Mouse (Mus musculus) CH12.LX (cell line): ENCODE measurements at regions not wholly inside any gene's neighbourhood (a gene's known extent, or its start where the extent isn't known, plus 50 kb on each side); places are given as distances from the start of the nearest gene placed in this dataset.

ENCODE experiments used
- CTCF ChIP-seq, 2 experiments: IDR thresholded peaks in 1 of 2; conservative IDR thresholded peaks in 1 of 2; 2 replicates each; pipeline ENCODE4 v1.5.1; 2011 to 2012; ENCODE audit warnings: low read depth in 2 of 2, low read length in 2 of 2, improper control_type of control experiment in 1 of 2, inconsistent platforms in 1 of 2, mild to moderate bottlenecking in 1 of 2, moderate library complexity in 1 of 2
- EP300 ChIP-seq: IDR thresholded peaks from 2 replicates; pipeline ENCODE4 v1.6.1; 2011; ENCODE audit warnings: low read length, improper control_type of control experiment
- JUND ChIP-seq: conservative IDR thresholded peaks from 2 replicates; pipeline ENCODE4 v1.6.1; 2011; ENCODE audit warnings: low read depth, low read length, improper control_type of control experiment
- RCOR1 ChIP-seq: conservative IDR thresholded peaks from 2 replicates; pipeline ENCODE4 v1.6.1; 2012; ENCODE audit warnings: low read depth, mild to moderate bottlenecking, inconsistent platforms, low read length, improper control_type of control experiment

DNA sequence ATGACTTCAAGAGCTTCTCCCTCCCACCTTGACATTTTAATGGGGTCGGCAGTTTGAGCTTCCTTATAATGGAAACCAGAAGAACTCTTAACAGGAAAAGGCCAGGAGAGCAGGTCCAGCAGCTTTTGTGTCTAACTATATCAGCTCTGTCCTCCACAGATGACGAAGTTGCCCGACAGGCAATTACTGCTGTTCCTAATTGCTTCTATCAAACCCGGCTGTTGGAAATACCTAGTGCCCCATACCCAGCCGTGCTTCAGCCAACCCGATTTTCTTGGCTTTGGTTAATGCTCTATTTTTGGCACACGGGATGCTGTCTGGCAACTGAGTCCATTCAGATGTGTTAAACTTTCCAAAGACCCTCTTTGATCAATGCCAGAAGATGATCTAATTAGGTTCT, 125.8 kb upstream of the Spdl1 start:
- TF ChIP-seq EP300 (no peak), RCOR1 (no peak), JUND (no peak), CTCF (conservative IDR thresholded peaks at IDR 0.05 in 1 of 2, IDR thresholded peaks at IDR 0.05 in 1 of 2; ENCODE audit: low read depth in 2 of 2, low read length in 2 of 2) (no peak)
